Mouse (Mus musculus) embryonic facial prominence, embryonic 13.5 days (tissue): ENCODE measurements around the gene Fxyd3. TPM values are rescaled to one million over a fixed set of nuclear protein-coding genes. Genes with fewer than 3 reads are reported as not detected.
A peak's percentile ranks its signal among the peaks of the same experiment; 100 is the strongest.

Source experiments
- ATAC-seq: fragments of 200-750 bp; cut with Nextera tagmentation; 2 replicates; pipeline ENCODE4 v1.8.0; 2017; ENCODE audit warnings: low read depth; ENCODE audit not compliant: insufficient number of reproducible peaks, insufficient read depth, low FRiP score, low TSS enrichment
- H3K27ac ChIP-seq: fragments of 300-500 bp; sonication (generic); 2 replicates; pipeline ENCODE4 v1.5.1; 2015; ENCODE audit warnings: moderate library complexity, mild to moderate bottlenecking, inconsistent platforms
- H3K27me3 ChIP-seq: fragments of 300-500 bp; sonication (generic); 2 replicates; pipeline ENCODE4 v1.6.1; 2015; ENCODE audit warnings: mild to moderate bottlenecking, inconsistent platforms
- H3K36me3 ChIP-seq: fragments of 300-500 bp; sonication (generic); 2 replicates; pipeline ENCODE4 v1.6.1; 2015; ENCODE audit warnings: mild to moderate bottlenecking, inconsistent platforms
- H3K4me1 ChIP-seq: fragments of 300-500 bp; sonication (generic); 2 replicates; pipeline ENCODE4 v1.6.1; 2015; ENCODE audit warnings: inconsistent platforms
- H3K4me2 ChIP-seq: fragments of 300-500 bp; sonication (generic); 2 replicates; pipeline ENCODE4 v1.6.1; 2015; ENCODE audit warnings: moderate library complexity, mild to moderate bottlenecking, inconsistent platforms
- H3K4me3 ChIP-seq: fragments of 300-500 bp; sonication (generic); 2 replicates; pipeline ENCODE4 v1.5.1; 2015; ENCODE audit warnings: mild to moderate bottlenecking, inconsistent platforms
- H3K9ac ChIP-seq: fragments of 300-500 bp; sonication (generic); 2 replicates; pipeline ENCODE4 v1.6.1; 2015; ENCODE audit warnings: mild to moderate bottlenecking, inconsistent platforms
- H3K9me3 ChIP-seq: fragments of 300-500 bp; sonication (generic); 2 replicates; pipeline ENCODE4 v1.6.1; 2016; ENCODE audit warnings: inconsistent platforms
- WGBS: fragments of 180-500 bp; shearing (Covaris S2); methylation state at CpG from one replicate; pipeline ENCODE4 v1.1.7; 2015; ENCODE audit warnings: mixed read lengths; 5-methylcytosine and 5-hydroxymethylcytosine counted together
- polyA plus RNA-seq: library from polyadenylated mRNA; unstranded; fragments of >200 nt; fragmentation: Nextera tagmentation; extraction: Ambion mirVana; gene quantifications from 2 replicates; pipeline ENCODE4 v1.2.1, GENCODE M21; 2015

Fxyd3 gene
- polyA plus RNA-seq, 1 experiment from 2014 or later = 55.9 TPM

- peak overlapping the region; percentile 52 for H3K9ac ChIP-seq
- H3K4me2 ChIP-seq = peak overlapping the region; percentile 59
- H3K9me3 ChIP-seq = no peaks in the 10 kb centered on the region
- H3K36me3 ChIP-seq = no peaks in the 10 kb centered on the region
- no peak for ATAC-seq
- peaks cover 64% of the 10 kb centered on the region for H3K4me1 ChIP-seq
- H3K27ac ChIP-seq = peak overlapping the region; percentile 72; the same call in 1 of the 2 replicates
- 46% methylated on average over 11 of the region's 11 CpGs for WGBS
- H3K4me3 ChIP-seq = peak overlapping the region; percentile 29
- peaks cover 47% of the 10 kb centered on the region for H3K27me3 ChIP-seq
Observed at GRCm38 (mm10) chr7:31054661-31055320, 21.7 kb downstream of the Fxyd3 start.

- Histone ChIP-seq H3K4me1 (peaks cover 72% of the 10 kb centered on the region), H3K27ac (no peak overlapping the region), H3K9me3 (no peaks in the 10 kb centered on the region), H3K4me2 (peak overlapping the region; percentile 59; the same call in 1 of the 2 replicates), H3K36me3 (no peaks in the 10 kb centered on the region), H3K9ac (no peak overlapping the region), H3K4me3 (no peak overlapping the region), H3K27me3 (peaks cover 55% of the 10 kb centered on the region)
- 26% methylated on average over 10 of the region's 10 CpGs for WGBS
- no peak for ATAC-seq
Observed at GRCm38 (mm10) chr7:31053882-31054447, 22.5 kb downstream of the Fxyd3 start.

- 2% methylated on average over 34 of the region's 34 CpGs for WGBS
- no peaks in the 10 kb centered on the region for H3K36me3 ChIP-seq
- H3K4me3 ChIP-seq = peak overlapping the region; percentile 38
- peak overlapping the region; percentile 49; the same call in 1 of the 2 replicates for H3K9ac ChIP-seq
- H3K27ac ChIP-seq = no peak overlapping the region
- H3K27me3 ChIP-seq = peaks cover 64% of the 10 kb centered on the region
- peaks cover 72% of the 10 kb centered on the region for H3K4me1 ChIP-seq
- H3K4me2 ChIP-seq = peak overlapping the region; percentile 61
- H3K9me3 ChIP-seq = no peaks in the 10 kb centered on the region
- ATAC-seq = 0 out of 2 replicates have a peak, but pooled peaks have one; percentile 12
Observed at GRCm38 (mm10) chr7:31052636-31053434, 23.7 kb downstream of the Fxyd3 start.

GRCm38 (mm10) chr7:31052251-31052635, 24.3 kb downstream of the Fxyd3 start:
- no peaks in the 10 kb centered on the region for H3K36me3 ChIP-seq
- no peaks in the 10 kb centered on the region for H3K9me3 ChIP-seq
- H3K4me2 ChIP-seq = peak overlapping the region; percentile 61
- H3K27ac ChIP-seq = no peak overlapping the region
- peak overlapping the region; percentile 49; the same call in 1 of the 2 replicates for H3K9ac ChIP-seq
- no peak for ATAC-seq
- H3K27me3 ChIP-seq = peaks cover 64% of the 10 kb centered on the region
- H3K4me1 ChIP-seq = peaks cover 72% of the 10 kb centered on the region
- peak overlapping the region; percentile 38 for H3K4me3 ChIP-seq
- WGBS = 2% methylated on average over 22 of the region's 22 CpGs

- H3K4me3 ChIP-seq = peak within 1 kb of the TSS; percentile 38
- 0 out of 2 replicates have a peak within 1 kb of the TSS, but pooled peaks have one; percentile 32 for H3K9ac ChIP-seq
- H3K36me3 ChIP-seq = no peaks in the 10 kb centered on the region
- no peaks in the 10 kb centered on the region for H3K9me3 ChIP-seq
- no peak within 1 kb of the TSS for H3K27ac ChIP-seq
- H3K27me3 ChIP-seq = peaks cover 64% of the 10 kb centered on the region
- H3K4me2 ChIP-seq = peak within 1 kb of the TSS; percentile 61
- no peak for ATAC-seq
- WGBS = 2% methylated on average over 26 of the region's 28 CpGs
- peaks cover 70% of the 10 kb centered on the region for H3K4me1 ChIP-seq
Observed at GRCm38 (mm10) chr7:31051321-31052021, 25.0 kb downstream of the Fxyd3 start, which contains the start of gene Fxyd7. Gene Fxyd7 (minus strand): TSS chr7:31051467.

GRCm38 (mm10) chr7:31050921-31051320, 25.6 kb downstream of the Fxyd3 start:
- H3K4me1 ChIP-seq = peaks cover 66% of the 10 kb centered on the region
- H3K27ac ChIP-seq = no peak overlapping the region
- H3K36me3 ChIP-seq = no peaks in the 10 kb centered on the region
- 3% methylated on average over 9 of the region's 9 CpGs for WGBS
- ATAC-seq = no peak
- no peaks in the 10 kb centered on the region for H3K9me3 ChIP-seq
- H3K9ac ChIP-seq = 0 out of 2 replicates have a peak overlapping the region, but pooled peaks have one; percentile 32
- H3K27me3 ChIP-seq = peaks cover 64% of the 10 kb centered on the region
- peak overlapping the region; percentile 38 for H3K4me3 ChIP-seq
- peak overlapping the region; percentile 61 for H3K4me2 ChIP-seq

- no peak overlapping the region for H3K27ac ChIP-seq
- no peak for ATAC-seq
- H3K36me3 ChIP-seq = no peaks in the 10 kb centered on the region
- peak overlapping the region; percentile 61 for H3K4me2 ChIP-seq
- H3K4me1 ChIP-seq = peaks cover 64% of the 10 kb centered on the region
- 0 out of 2 replicates have a peak overlapping the region, but pooled peaks have one; percentile 21 for H3K9ac ChIP-seq
- H3K9me3 ChIP-seq = no peaks in the 10 kb centered on the region
- peaks cover 64% of the 10 kb centered on the region for H3K27me3 ChIP-seq
- H3K4me3 ChIP-seq = peak overlapping the region; percentile 38
- 4% methylated on average over 6 of the region's 6 CpGs for WGBS
Observed at GRCm38 (mm10) chr7:31050487-31050886, 26.0 kb downstream of the Fxyd3 start.

GRCm38 (mm10) chr7:31049846-31050281, 26.6 kb downstream of the Fxyd3 start:
- 1% methylated on average over 12 of the region's 15 CpGs for WGBS
- no peak for ATAC-seq
- peaks cover 58% of the 10 kb centered on the region for H3K4me1 ChIP-seq

GRCm38 (mm10) chr7:31049135-31049845, 27.2 kb downstream of the Fxyd3 start:
- peak overlapping the region; percentile 61 for H3K4me2 ChIP-seq
- peaks cover 74% of the 10 kb centered on the region for H3K27me3 ChIP-seq
- H3K4me1 ChIP-seq = peaks cover 52% of the 10 kb centered on the region

More at GRCm38 (mm10) chr7:31049846-31050281, 26.6 kb downstream of the Fxyd3 start:
- peak overlapping the region; percentile 32; the same call in 1 of the 2 replicates for H3K9ac ChIP-seq
- H3K9me3 ChIP-seq = no peaks in the 10 kb centered on the region
- H3K4me3 ChIP-seq = peak overlapping the region; percentile 38
- peak overlapping the region; percentile 61 for H3K4me2 ChIP-seq
- no peak overlapping the region for H3K27ac ChIP-seq
- H3K27me3 ChIP-seq = peaks cover 71% of the 10 kb centered on the region
- H3K36me3 ChIP-seq = no peaks in the 10 kb centered on the region

GRCm38 (mm10) chr7:31042431-31042910, 34.0 kb downstream of the Fxyd3 start, which contains the start of gene Fxyd5:
Gene Fxyd5 (minus strand): TSS chr7:31042481.
- no peaks in the 10 kb centered on the region for H3K36me3 ChIP-seq
- WGBS = 26% methylated on average over 10 of the region's 10 CpGs
- ATAC-seq = no peak; the same call in 1 of the 2 replicates
- H3K27me3 ChIP-seq = peaks cover 62% of the 10 kb centered on the region
- H3K4me2 ChIP-seq = peak within 1 kb of the TSS; percentile 61
- peak within 1 kb of the TSS; percentile 54 for H3K9ac ChIP-seq
- no peaks in the 10 kb centered on the region for H3K9me3 ChIP-seq
- peak within 1 kb of the TSS; percentile 30 for H3K4me3 ChIP-seq
- H3K27ac ChIP-seq = no peak within 1 kb of the TSS
- peaks cover 13% of the 10 kb centered on the region for H3K4me1 ChIP-seq

More at GRCm38 (mm10) chr7:31049135-31049845, 27.2 kb downstream of the Fxyd3 start:
- no peaks in the 10 kb centered on the region for H3K36me3 ChIP-seq
- WGBS = 19% methylated on average over 5 of the region's 5 CpGs
- H3K9me3 ChIP-seq = no peaks in the 10 kb centered on the region
- ATAC-seq = no peak
- H3K9ac ChIP-seq = peak overlapping the region; percentile 32; the same call in 1 of the 2 replicates
- peak overlapping the region; percentile 38 for H3K4me3 ChIP-seq
- no peak overlapping the region for H3K27ac ChIP-seq
